Mouse (Mus musculus) embryonic fibroblast, embryonic 13.5 days (primary cell): ENCODE measurements around the gene Tapt1.

ENCODE experiments used
- CTCF ChIP-seq: IDR thresholded peaks from 2 replicates; pipeline ENCODE4 v1.5.1; 2011; ENCODE audit warnings: mild to moderate bottlenecking, control low read depth, low read length, moderate library complexity, borderline replicate concordance; ENCODE audit not compliant: insufficient read depth
- POLR2A ChIP-seq: IDR thresholded peaks from 2 replicates; pipeline ENCODE4 v1.6.1; 2011; ENCODE audit warnings: low read depth, mild to moderate bottlenecking, control low read depth, low read length, moderate library complexity

DNA sequence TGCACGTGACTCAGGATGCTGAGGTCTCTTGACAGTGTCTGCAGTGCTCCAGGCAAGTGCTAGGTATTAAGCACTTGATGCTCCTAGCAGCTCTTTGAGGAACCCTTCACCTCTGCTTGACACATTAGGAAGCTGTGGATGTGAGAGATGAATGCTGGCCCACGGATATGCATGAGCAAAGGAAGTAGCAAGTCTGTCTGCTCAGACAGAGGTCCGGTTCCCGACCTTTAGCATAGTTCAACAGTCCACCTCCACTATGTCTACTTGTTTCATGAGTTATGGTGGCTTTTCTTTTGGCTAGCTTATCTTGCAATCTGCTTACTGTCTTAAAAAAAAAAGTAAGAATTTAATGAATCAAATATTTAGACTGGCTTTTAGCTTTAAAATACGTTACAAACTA lies 19.8 kb downstream of the Tapt1 start:
- TF ChIP-seq CTCF, result no peak
- TF ChIP-seq POLR2A, result no peak
